Mouse (Mus musculus): ENCODE measurements around the gene Nectin4. TPM values are rescaled to one million over a fixed set of nuclear protein-coding genes. Genes with fewer than 3 reads are reported as not detected.

The Nectin4 gene
- polyA plus RNA-seq, 1 experiment from 2014 or later, result 0.94 TPM

- Histone ChIP-seq H3K4me1 (no peaks in the 10 kb centered on the region), H3K27ac (no peak overlapping the region), H3K9me3 (no peaks in the 10 kb centered on the region), H3K36me3 (replicated peaks) (peaks cover 42% of the 10 kb centered on the region), H3K27me3 (ENCODE audit: poor library complexity, severe bottlenecking) (no peaks in the 10 kb centered on the region), H3K4me3 (no peak overlapping the region)
- WGBS, result 89% methylated on average over 8 of the region's 8 CpGs
- no peak for DNase-seq (ENCODE audit: extremely low spot score, low spot score)
These were observed 52.7 kb downstream of the Nectin4 start for GRCm38 (mm10) chr1:171422504-171423095.

GRCm38 (mm10) chr1:171424638-171425037, 54.7 kb downstream of the Nectin4 start:
- Histone ChIP-seq H3K27ac (no peak overlapping the region), H3K36me3 (replicated peaks) (peaks cover 21% of the 10 kb centered on the region), H3K9me3 (no peaks in the 10 kb centered on the region), H3K4me3 (no peak overlapping the region), H3K27me3 (ENCODE audit: poor library complexity, severe bottlenecking) (no peaks in the 10 kb centered on the region), H3K4me1 (no peaks in the 10 kb centered on the region)
- DNase-seq (ENCODE audit: extremely low spot score, low spot score), result no peak
- 81% methylated on average over 5 of the region's 5 CpGs for WGBS

- no peaks in the 10 kb centered on the region for H3K4me1 ChIP-seq
- WGBS, result 86% methylated on average over 4 of the region's 4 CpGs
- no peak overlapping the region for H3K27ac ChIP-seq
- H3K4me3 ChIP-seq, result no peak overlapping the region
- no peak for DNase-seq (ENCODE audit: extremely low spot score, low spot score)
- H3K27me3 ChIP-seq (ENCODE audit: poor library complexity, severe bottlenecking), result no peaks in the 10 kb centered on the region
- peaks cover 16% of the 10 kb centered on the region for H3K36me3 ChIP-seq (replicated peaks)
- no peaks in the 10 kb centered on the region for H3K9me3 ChIP-seq
These were observed 55.2 kb downstream of the Nectin4 start for GRCm38 (mm10) chr1:171425126-171425525.

- Histone ChIP-seq H3K36me3 (replicated peaks) (no peaks in the 10 kb centered on the region), H3K9me3 (no peaks in the 10 kb centered on the region), H3K27ac (no peak overlapping the region), H3K4me3 (no peak overlapping the region), H3K27me3 (ENCODE audit: poor library complexity, severe bottlenecking) (peaks cover 16% of the 10 kb centered on the region), H3K4me1 (peaks cover 8% of the 10 kb centered on the region)
- no peak for DNase-seq (ENCODE audit: extremely low spot score, low spot score)
- 87% methylated on average over 5 of the region's 5 CpGs for WGBS
These were observed 62.3 kb downstream of the Nectin4 start for GRCm38 (mm10) chr1:171432158-171432557.

- WGBS, result 73% methylated on average over 7 of the region's 7 CpGs
- Histone ChIP-seq H3K4me3 (no peak overlapping the region), H3K4me1 (peaks cover 34% of the 10 kb centered on the region), H3K9me3 (no peaks in the 10 kb centered on the region), H3K27me3 (ENCODE audit: poor library complexity, severe bottlenecking) (peaks cover 48% of the 10 kb centered on the region), H3K36me3 (replicated peaks) (no peaks in the 10 kb centered on the region), H3K27ac (no peak overlapping the region)
- DNase-seq (ENCODE audit: extremely low spot score, low spot score), result no peak
These were observed 65.5 kb downstream of the Nectin4 start for GRCm38 (mm10) chr1:171435288-171435814.

GRCm38 (mm10) chr1:171435974-171436373, 66.1 kb downstream of the Nectin4 start:
- Histone ChIP-seq H3K4me3 (no peak overlapping the region), H3K27ac (no peak overlapping the region), H3K9me3 (no peaks in the 10 kb centered on the region), H3K4me1 (peaks cover 35% of the 10 kb centered on the region), H3K27me3 (ENCODE audit: poor library complexity, severe bottlenecking) (peaks cover 53% of the 10 kb centered on the region), H3K36me3 (replicated peaks) (no peaks in the 10 kb centered on the region)
- DNase-seq (ENCODE audit: extremely low spot score, low spot score), result no peak
- WGBS, result 66% methylated on average over 1 of the region's 1 CpGs

- Histone ChIP-seq H3K27ac (peak within 1 kb of the TSS; percentile 65), H3K36me3 (replicated peaks) (no peaks in the 10 kb centered on the region), H3K4me1 (peaks cover 35% of the 10 kb centered on the region), H3K27me3 (ENCODE audit: poor library complexity, severe bottlenecking) (peaks cover 53% of the 10 kb centered on the region), H3K9me3 (no peaks in the 10 kb centered on the region), H3K4me3 (peak within 1 kb of the TSS; percentile 53)
- peak; percentile 70 for DNase-seq (ENCODE audit: extremely low spot score, low spot score)
- WGBS, result 1% methylated on average over 46 of the region's 46 CpGs
These were observed 67.5 kb downstream of the Nectin4 start, which contains the start of gene F11r for GRCm38 (mm10) chr1:171437264-171438013. TSS of gene F11r (plus strand) at chr1:171437535.

Other genes starting within 250 kb of the Nectin4 start
- gene Sdhc, start 219.5 kb upstream of the Nectin4 start, polyA plus RNA-seq (2016; fragmentation: Nextera tagmentation; extraction: Ambion mirVana), result 266 and 273 TPM in 2 replicates
- gene Mpz, start 219.4 kb upstream of the Nectin4 start, polyA plus RNA-seq (2016; fragmentation: Nextera tagmentation; extraction: Ambion mirVana), result 0.16 and 0.22 TPM in 2 replicates
- 5.4 and 7.3 TPM in 2 replicates for gene Pcp4l1, start 173.8 kb upstream of the Nectin4 start, polyA plus RNA-seq (2016; fragmentation: Nextera tagmentation; extraction: Ambion mirVana)
- 0.12 and 0.24 TPM in 2 replicates for gene Nr1i3, start 156.1 kb upstream of the Nectin4 start, polyA plus RNA-seq (2016; fragmentation: Nextera tagmentation; extraction: Ambion mirVana)
- gene Tomm40l, start 147.6 kb upstream of the Nectin4 start, polyA plus RNA-seq (2016; fragmentation: Nextera tagmentation; extraction: Ambion mirVana), result 31.0 and 37.2 TPM in 2 replicates
- gene Apoa2, start 145.0 kb upstream of the Nectin4 start, polyA plus RNA-seq (2016; fragmentation: Nextera tagmentation; extraction: Ambion mirVana), result 2.9 and 4.2 TPM in 2 replicates
- gene Fcer1g, start 135.7 kb upstream of the Nectin4 start, polyA plus RNA-seq (2016; fragmentation: Nextera tagmentation; extraction: Ambion mirVana), result 12.0 and 12.1 TPM in 2 replicates
- 9.3 and 10.8 TPM in 2 replicates for gene Adamts4, start 119.7 kb upstream of the Nectin4 start, polyA plus RNA-seq (2016; fragmentation: Nextera tagmentation; extraction: Ambion mirVana)
- gene Ndufs2, start 118.7 kb upstream of the Nectin4 start, polyA plus RNA-seq (2016; fragmentation: Nextera tagmentation; extraction: Ambion mirVana), result 270 and 274 TPM in 2 replicates
- gene B4galt3, start 99.8 kb upstream of the Nectin4 start, polyA plus RNA-seq (2016; fragmentation: Nextera tagmentation; extraction: Ambion mirVana), result 60.5 and 65.2 TPM in 2 replicates
- gene Ppox, start 88.9 kb upstream of the Nectin4 start, polyA plus RNA-seq (2016; fragmentation: Nextera tagmentation; extraction: Ambion mirVana), result 51.5 and 58.0 TPM in 2 replicates
- gene Usp21, start 82.1 kb upstream of the Nectin4 start, polyA plus RNA-seq (2016; fragmentation: Nextera tagmentation; extraction: Ambion mirVana), result 94.1 and 95.9 TPM in 2 replicates
- gene Ufc1, start 75.1 kb upstream of the Nectin4 start, polyA plus RNA-seq (2016; fragmentation: Nextera tagmentation; extraction: Ambion mirVana), result 94.3 and 98.6 TPM in 2 replicates
- 41.8 and 46.5 TPM in 2 replicates for gene Dedd, start 41.0 kb upstream of the Nectin4 start, polyA plus RNA-seq (2016; fragmentation: Nextera tagmentation; extraction: Ambion mirVana)
- gene Nit1, start 24.5 kb upstream of the Nectin4 start, polyA plus RNA-seq (2016; fragmentation: Nextera tagmentation; extraction: Ambion mirVana), result 37.1 and 38.0 TPM in 2 replicates
- gene Pfdn2, start 24.4 kb upstream of the Nectin4 start, polyA plus RNA-seq (2016; fragmentation: Nextera tagmentation; extraction: Ambion mirVana), result 158 and 159 TPM in 2 replicates
- gene Klhdc9, start 9.3 kb upstream of the Nectin4 start, polyA plus RNA-seq (2016; fragmentation: Nextera tagmentation; extraction: Ambion mirVana), result 2.7 and 2.8 TPM in 2 replicates
- gene Arhgap30, start 18.9 kb downstream of the Nectin4 start, polyA plus RNA-seq (2016; fragmentation: Nextera tagmentation; extraction: Ambion mirVana), result 0.74 and 0.91 TPM in 2 replicates
- gene Usf1, start 41.2 kb downstream of the Nectin4 start, polyA plus RNA-seq (2016; fragmentation: Nextera tagmentation; extraction: Ambion mirVana), result 128 and 132 TPM in 2 replicates
- gene Tstd1, start 48.8 kb downstream of the Nectin4 start, polyA plus RNA-seq (2016; fragmentation: Nextera tagmentation; extraction: Ambion mirVana), result 6.1 and 6.5 TPM in 2 replicates
- 16.2 and 16.5 TPM in 2 replicates for gene F11r, start 67.4 kb downstream of the Nectin4 start, polyA plus RNA-seq (2016; fragmentation: Nextera tagmentation; extraction: Ambion mirVana)
- 8.0 and 8.5 TPM in 2 replicates for gene Alyref2, start 133.4 kb downstream of the Nectin4 start, polyA plus RNA-seq (2016; fragmentation: Nextera tagmentation; extraction: Ambion mirVana)
- gene Itln1, start 165.2 kb downstream of the Nectin4 start, polyA plus RNA-seq (2016; fragmentation: Nextera tagmentation; extraction: Ambion mirVana), result not detected in 2 replicates
- gene Cd244a, start 189.1 kb downstream of the Nectin4 start, polyA plus RNA-seq (2016; fragmentation: Nextera tagmentation; extraction: Ambion mirVana), result not detected in 2 replicates
- not detected in 2 replicates for gene Ly9, start 237.3 kb downstream of the Nectin4 start, polyA plus RNA-seq (2016; fragmentation: Nextera tagmentation; extraction: Ambion mirVana)